Mouse (Mus musculus): Measurements from ENCODE around the gene Alg14. TPM values are rescaled to one million over a fixed set of nuclear protein-coding genes. Genes with fewer than 3 reads are reported as not detected.
A peak's percentile ranks its signal among the peaks of the same experiment; 100 is the strongest.

Alg14 gene
- polyA plus RNA-seq, 1 experiment, result 6.4 TPM

- 83% methylated on average over 2 of the region's 2 CpGs for WGBS
These were observed 2.6 kb downstream of the Alg14 start for GRCm38 (mm10) chr3:121294200-121294599.

GRCm38 (mm10) chr3:121306641-121307040, 15.1 kb downstream of the Alg14 start:
- no peak overlapping the region for H3K27ac ChIP-seq (ENCODE audit: insufficient read depth, low read depth, low read length)
- H3K36me3 ChIP-seq (ENCODE audit: control insufficient read depth, insufficient read depth, low read length), result peaks cover 1% of the 10 kb centered on the region; the same call in 1 of the 2 replicates
- H3K4me1 ChIP-seq (ENCODE audit: control insufficient read depth, insufficient read depth, insufficient read length, low read length), result no peaks in the 10 kb centered on the region
- no peak for TF ChIP-seq POLR2A (IDR thresholded peaks at IDR 0.05; ENCODE audit: low read depth, low read length)
- no peak for TF ChIP-seq CTCF (IDR thresholded peaks at IDR 0.05; ENCODE audit: extremely low read depth, insufficient read length, insufficient replicate concordance, low read depth, low read length)
- WGBS, result 93% methylated on average over 7 of the region's 7 CpGs
- no peak overlapping the region for H3K4me3 ChIP-seq (ENCODE audit: low read depth, low read length)
- H3K27me3 ChIP-seq (ENCODE audit: control insufficient read depth, insufficient read depth, low read length), result no peaks in the 10 kb centered on the region

More at GRCm38 (mm10) chr3:121294200-121294599, 2.6 kb downstream of the Alg14 start:
- Histone ChIP-seq H3K27ac (ENCODE audit: insufficient read depth, low read depth, low read length) (no peak overlapping the region), H3K4me1 (ENCODE audit: control insufficient read depth, insufficient read depth, insufficient read length, low read length) (peaks cover 9% of the 10 kb centered on the region; the same call in 1 of the 2 replicates), H3K36me3 (ENCODE audit: control insufficient read depth, insufficient read depth, low read length) (no peaks in the 10 kb centered on the region), H3K4me3 (ENCODE audit: low read depth, low read length) (no peak overlapping the region), H3K27me3 (ENCODE audit: control insufficient read depth, insufficient read depth, low read length) (no peaks in the 10 kb centered on the region)
- TF ChIP-seq POLR2A (IDR thresholded peaks at IDR 0.05; ENCODE audit: low read depth, low read length) (no peak), CTCF (IDR thresholded peaks at IDR 0.05; ENCODE audit: extremely low read depth, insufficient read length, insufficient replicate concordance, low read depth, low read length) (no peak)

DNA sequence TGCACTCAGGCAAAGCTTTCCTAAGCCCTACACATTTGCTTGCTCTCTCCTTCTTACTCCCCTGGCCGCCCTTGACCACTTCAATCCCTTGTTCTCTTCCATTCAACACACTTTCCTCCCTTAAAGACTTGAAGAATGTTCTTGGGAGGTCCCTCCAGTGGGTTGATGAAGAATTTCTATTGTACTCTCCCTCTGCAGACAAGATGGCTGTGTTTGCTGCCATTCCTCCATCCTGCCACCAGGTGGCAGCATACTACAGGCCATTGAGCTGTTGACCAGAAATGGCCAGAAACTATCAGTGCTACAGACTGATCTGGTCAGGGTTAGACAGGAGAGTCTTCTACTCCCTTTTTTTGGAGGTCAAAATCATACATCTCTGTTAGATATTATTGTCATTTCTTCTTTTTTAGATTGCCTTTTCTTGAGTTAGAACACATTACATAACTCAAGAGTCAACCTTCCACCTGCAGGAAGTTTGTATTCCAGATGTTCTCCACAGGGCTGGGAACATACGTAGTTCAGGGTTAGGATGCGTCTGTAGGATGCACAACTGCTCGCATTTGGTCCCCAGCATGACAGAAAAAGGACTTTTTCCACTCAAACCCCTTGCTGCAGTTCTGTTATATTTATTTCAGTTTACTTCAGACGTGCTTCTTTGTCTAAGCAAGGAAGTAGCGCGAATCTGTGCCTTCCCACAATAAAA, 16.1 kb downstream of the Alg14 start:
- no peak for TF ChIP-seq POLR2A (IDR thresholded peaks at IDR 0.05; ENCODE audit: low read depth, low read length)
- peak; percentile 96; the same call in 1 of the 2 replicates for TF ChIP-seq CTCF (IDR thresholded peaks at IDR 0.05; ENCODE audit: extremely low read depth, insufficient read length, insufficient replicate concordance, low read depth, low read length)
- Histone ChIP-seq H3K27me3 (ENCODE audit: control insufficient read depth, insufficient read depth, low read length) (no peaks in the 10 kb centered on the region), H3K4me1 (ENCODE audit: control insufficient read depth, insufficient read depth, insufficient read length, low read length) (no peaks in the 10 kb centered on the region), H3K36me3 (ENCODE audit: control insufficient read depth, insufficient read depth, low read length) (peaks cover 1% of the 10 kb centered on the region; the same call in 1 of the 2 replicates), H3K27ac (ENCODE audit: insufficient read depth, low read depth, low read length) (no peak overlapping the region), H3K4me3 (ENCODE audit: low read depth, low read length) (no peak overlapping the region)
- WGBS, result 71% methylated on average over 7 of the region's 7 CpGs

- H3K4me3 ChIP-seq (ENCODE audit: low read depth, low read length), result no peak overlapping the region
- H3K36me3 ChIP-seq (ENCODE audit: control insufficient read depth, insufficient read depth, low read length), result peaks cover 1% of the 10 kb centered on the region; the same call in 1 of the 2 replicates
- TF ChIP-seq POLR2A (IDR thresholded peaks at IDR 0.05; ENCODE audit: low read depth, low read length), result no peak
- TF ChIP-seq CTCF (IDR thresholded peaks at IDR 0.05; ENCODE audit: extremely low read depth, insufficient read length, insufficient replicate concordance, low read depth, low read length), result no peak
- no peaks in the 10 kb centered on the region for H3K27me3 ChIP-seq (ENCODE audit: control insufficient read depth, insufficient read depth, low read length)
- whole genome bisulfite sequencing, result 88% methylated on average over 5 of the region's 5 CpGs
- no peak overlapping the region for H3K27ac ChIP-seq (ENCODE audit: insufficient read depth, low read depth, low read length)
- H3K4me1 ChIP-seq (ENCODE audit: control insufficient read depth, insufficient read depth, insufficient read length, low read length), result no peaks in the 10 kb centered on the region
These were observed 17.4 kb downstream of the Alg14 start for GRCm38 (mm10) chr3:121308935-121309334.

DNA sequence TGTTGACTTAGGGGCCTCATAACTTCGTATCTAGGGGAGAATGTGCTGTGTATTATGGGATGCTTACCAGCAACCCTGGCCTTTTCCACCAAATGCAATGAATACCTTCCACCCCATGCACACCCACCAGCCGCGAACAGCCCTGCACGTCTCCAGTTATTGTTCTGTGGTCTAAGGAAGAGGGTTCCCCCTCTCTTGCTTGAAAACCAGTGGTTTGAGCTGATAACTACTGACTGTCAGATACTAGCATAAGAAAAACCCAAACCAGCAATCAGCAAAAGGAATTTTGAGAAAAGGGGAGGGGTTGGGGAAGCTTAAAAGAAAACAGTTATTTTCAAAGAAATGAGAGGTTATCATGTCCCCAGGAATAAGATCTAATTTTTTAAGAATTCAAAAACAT, 17.9 kb downstream of the Alg14 start:
- Histone ChIP-seq H3K4me3 (ENCODE audit: low read depth, low read length) (no peak overlapping the region), H3K4me1 (ENCODE audit: control insufficient read depth, insufficient read depth, insufficient read length, low read length) (no peaks in the 10 kb centered on the region), H3K27ac (ENCODE audit: insufficient read depth, low read depth, low read length) (no peak overlapping the region), H3K36me3 (ENCODE audit: control insufficient read depth, insufficient read depth, low read length) (peaks cover 1% of the 10 kb centered on the region; the same call in 1 of the 2 replicates), H3K27me3 (ENCODE audit: control insufficient read depth, insufficient read depth, low read length) (no peaks in the 10 kb centered on the region)
- 88% methylated on average over 4 of the region's 4 CpGs for WGBS
- TF ChIP-seq POLR2A (IDR thresholded peaks at IDR 0.05; ENCODE audit: low read depth, low read length) (no peak), CTCF (IDR thresholded peaks at IDR 0.05; ENCODE audit: extremely low read depth, insufficient read length, insufficient replicate concordance, low read depth, low read length) (no peak)

GRCm38 (mm10) chr3:121309896-121310714, 18.5 kb downstream of the Alg14 start:
- 78% methylated on average over 16 of the region's 16 CpGs for WGBS
- TF ChIP-seq CTCF (IDR thresholded peaks at IDR 0.05; ENCODE audit: extremely low read depth, insufficient read length, insufficient replicate concordance, low read depth, low read length) (no peak), POLR2A (IDR thresholded peaks at IDR 0.05; ENCODE audit: low read depth, low read length) (no peak)
- H3K4me1 ChIP-seq (ENCODE audit: control insufficient read depth, insufficient read depth, insufficient read length, low read length), result no peaks in the 10 kb centered on the region

GRCm38 (mm10) chr3:121312426-121312825, 20.9 kb downstream of the Alg14 start:
- no peaks in the 10 kb centered on the region for H3K4me1 ChIP-seq (ENCODE audit: control insufficient read depth, insufficient read depth, insufficient read length, low read length)
- no peak overlapping the region for H3K27ac ChIP-seq (ENCODE audit: insufficient read depth, low read depth, low read length)
- no peaks in the 10 kb centered on the region for H3K27me3 ChIP-seq (ENCODE audit: control insufficient read depth, insufficient read depth, low read length)
- H3K4me3 ChIP-seq (ENCODE audit: low read depth, low read length), result no peak overlapping the region
- no peak for TF ChIP-seq CTCF (IDR thresholded peaks at IDR 0.05; ENCODE audit: extremely low read depth, insufficient read length, insufficient replicate concordance, low read depth, low read length)
- TF ChIP-seq POLR2A (IDR thresholded peaks at IDR 0.05; ENCODE audit: low read depth, low read length), result no peak
- H3K36me3 ChIP-seq (ENCODE audit: control insufficient read depth, insufficient read depth, low read length), result no peaks in the 10 kb centered on the region
- WGBS, result 73% methylated on average over 6 of the region's 6 CpGs

More at GRCm38 (mm10) chr3:121309896-121310714, 18.5 kb downstream of the Alg14 start:
- H3K27me3 ChIP-seq (ENCODE audit: control insufficient read depth, insufficient read depth, low read length), result no peaks in the 10 kb centered on the region
- H3K27ac ChIP-seq (ENCODE audit: insufficient read depth, low read depth, low read length), result no peak overlapping the region
- H3K4me3 ChIP-seq (ENCODE audit: low read depth, low read length), result no peak overlapping the region
- peaks cover 1% of the 10 kb centered on the region; the same call in 1 of the 2 replicates for H3K36me3 ChIP-seq (ENCODE audit: control insufficient read depth, insufficient read depth, low read length)

Measured in small intestine, adult 2 months (tissue).